Mouse (Mus musculus) ZHBTc4 (cell line): ENCODE results near the gene Ssh1.

Experiments
- DNase-seq: peaks from one replicate; pipeline ENCODE4 v3.0.0-alpha.2; 2011; ENCODE audit warnings: low read depth, low spot score

Ssh1 gene

GRCm38 (mm10) chr5:113993031-113993486 is 635 bp downstream of the Ssh1 start:
- DNase-seq = peak; percentile 74

- no peak for DNase-seq
These were observed 1.3 kb downstream of the Ssh1 start for GRCm38 (mm10) chr5:113992339-113992831.

- no peak for DNase-seq
These were observed 2.6 kb downstream of the Ssh1 start for GRCm38 (mm10) chr5:113991141-113991540.

GRCm38 (mm10) chr5:113990593-113990992 is 3.1 kb downstream of the Ssh1 start:
- DNase-seq = no peak

GRCm38 (mm10) chr5:113989437-113990024 is 4.2 kb downstream of the Ssh1 start:
- DNase-seq = no peak

GRCm38 (mm10) chr5:113986182-113986961 is 7.3 kb downstream of the Ssh1 start:
- DNase-seq = no peak

GRCm38 (mm10) chr5:113985737-113986136 is 8.0 kb downstream of the Ssh1 start:
- DNase-seq = peak; percentile 30

GRCm38 (mm10) chr5:113984025-113984740 is 9.5 kb downstream of the Ssh1 start:
- no peak for DNase-seq

- no peak for DNase-seq
These were observed 10.2 kb downstream of the Ssh1 start for GRCm38 (mm10) chr5:113983541-113983940.

GRCm38 (mm10) chr5:113981843-113982242 is 11.9 kb downstream of the Ssh1 start:
- no peak for DNase-seq

- DNase-seq = no peak
These were observed 12.5 kb downstream of the Ssh1 start for GRCm38 (mm10) chr5:113981171-113981570.

- DNase-seq = no peak
These were observed 13.2 kb downstream of the Ssh1 start for GRCm38 (mm10) chr5:113980511-113980910.

GRCm38 (mm10) chr5:113977309-113977708 is 16.4 kb downstream of the Ssh1 start:
- peak; percentile 47 for DNase-seq

- peak; percentile 47 for DNase-seq
These were observed 17.1 kb downstream of the Ssh1 start for GRCm38 (mm10) chr5:113976597-113976996.

- peak; percentile 87 for DNase-seq
These were observed 18.0 kb downstream of the Ssh1 start for GRCm38 (mm10) chr5:113975538-113976215.

GRCm38 (mm10) chr5:113974576-113974975 is 19.1 kb downstream of the Ssh1 start:
- no peak for DNase-seq

GRCm38 (mm10) chr5:113973790-113974189 is 19.9 kb downstream of the Ssh1 start:
- DNase-seq = no peak

GRCm38 (mm10) chr5:113972589-113973515 is 20.8 kb downstream of the Ssh1 start:
- peak; percentile 97 for DNase-seq

GRCm38 (mm10) chr5:113971434-113971960 is 22.2 kb downstream of the Ssh1 start:
- DNase-seq = peak; percentile 58

GRCm38 (mm10) chr5:113968371-113968770 is 25.3 kb downstream of the Ssh1 start:
- DNase-seq = no peak
